Mouse (Mus musculus) thymus, postnatal 25 days (tissue): ENCODE measurements at regions not wholly inside any gene's neighbourhood (a gene's known extent, or its start where the extent isn't known, plus 50 kb on each side); places are given as distances from the start of the nearest gene placed in this dataset.

Experiments used
- DNase-seq: peaks from one replicate; pipeline ENCODE4 v3.0.0; 2022

GRCm38 (mm10) chr11:21478191-21478590, 93.8 kb upstream of the Wdpcp start:
- DNase-seq, result no peak

DNA sequence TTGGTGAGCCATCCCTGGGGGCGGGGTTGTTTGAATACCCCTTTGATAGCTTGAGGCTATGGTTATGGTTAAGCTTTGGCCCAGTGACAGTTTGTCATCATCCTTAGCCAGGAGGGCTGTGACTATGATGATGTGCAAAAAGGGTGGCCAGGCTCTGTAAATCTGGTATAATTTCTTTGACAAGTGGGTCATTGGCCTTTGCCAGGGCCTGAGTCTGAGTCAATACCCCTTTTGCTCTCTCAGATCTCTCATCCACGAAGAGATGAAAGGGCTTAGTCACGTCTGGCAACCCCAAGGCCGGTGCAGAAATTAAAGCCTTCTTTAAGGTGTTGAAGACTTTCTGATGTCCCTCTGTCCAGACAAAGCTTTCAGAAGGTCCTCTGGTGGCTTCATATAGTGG, 99.7 kb upstream of the Ugp2 start:
- no peak for DNase-seq

- DNase-seq, result peak; percentile 27
These were observed 97.5 kb upstream of the Ugp2 start for GRCm38 (mm10) chr11:21468465-21468864.

DNA sequence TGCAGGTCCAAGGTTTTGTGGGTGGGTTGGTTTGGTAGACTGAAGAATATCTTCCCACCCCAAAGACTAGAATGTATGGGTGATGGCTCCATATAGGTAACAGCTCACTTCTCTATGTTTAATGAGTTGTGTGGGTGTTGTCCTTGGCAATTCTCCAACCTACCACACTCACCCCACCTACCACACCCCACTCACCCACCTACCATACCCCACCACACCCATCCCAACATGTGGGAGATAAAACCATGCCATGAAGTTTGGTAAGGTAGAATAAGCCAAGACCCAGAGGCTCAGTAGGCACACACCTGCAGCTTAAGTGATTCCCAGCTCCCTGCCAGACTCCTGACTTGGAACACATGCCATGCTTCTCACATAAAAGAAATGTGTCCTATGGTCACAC, 89.0 kb upstream of the Ugp2 start:
- DNase-seq, result no peak

DNA sequence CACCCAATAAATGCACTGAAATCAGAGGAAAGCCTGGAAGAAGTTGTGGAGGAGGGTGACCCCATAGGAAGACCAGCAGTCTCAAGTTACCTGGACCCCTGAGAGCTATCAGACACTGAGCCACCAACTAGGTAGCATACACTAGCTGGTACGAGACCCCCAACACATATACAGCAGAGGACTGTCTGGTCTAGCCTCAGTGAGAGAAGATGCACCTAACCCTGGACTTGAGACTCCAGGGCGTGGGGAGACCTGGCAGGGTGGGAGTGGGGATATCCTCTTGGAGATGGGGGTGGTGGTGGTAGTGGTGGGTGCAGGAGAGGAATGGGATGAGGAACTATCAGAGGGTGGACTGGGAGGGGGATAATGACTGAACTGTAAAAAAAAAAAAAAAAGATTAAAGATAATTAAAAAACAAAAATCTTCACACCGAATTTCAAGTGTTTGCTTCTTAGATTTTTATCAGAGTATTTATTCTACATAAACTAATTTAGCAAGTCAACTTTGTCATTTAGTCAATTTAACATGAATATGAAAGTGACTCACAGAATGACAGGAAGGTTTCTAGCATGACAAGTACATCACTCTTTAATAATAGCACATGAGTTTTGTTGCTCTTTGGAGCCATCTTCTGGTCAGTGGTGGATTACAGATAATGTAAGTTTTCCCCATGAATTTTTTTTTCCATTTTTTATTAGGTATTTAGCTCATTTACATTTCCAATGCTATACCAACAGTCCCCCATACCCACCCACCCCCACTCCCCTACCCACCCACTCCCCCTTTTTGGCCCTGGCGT, 82.5 kb upstream of the Ugp2 start:
- peak; percentile 19 for DNase-seq

GRCm38 (mm10) chr11:21433726-21434125, 62.7 kb upstream of the Ugp2 start:
- DNase-seq, result no peak

DNA sequence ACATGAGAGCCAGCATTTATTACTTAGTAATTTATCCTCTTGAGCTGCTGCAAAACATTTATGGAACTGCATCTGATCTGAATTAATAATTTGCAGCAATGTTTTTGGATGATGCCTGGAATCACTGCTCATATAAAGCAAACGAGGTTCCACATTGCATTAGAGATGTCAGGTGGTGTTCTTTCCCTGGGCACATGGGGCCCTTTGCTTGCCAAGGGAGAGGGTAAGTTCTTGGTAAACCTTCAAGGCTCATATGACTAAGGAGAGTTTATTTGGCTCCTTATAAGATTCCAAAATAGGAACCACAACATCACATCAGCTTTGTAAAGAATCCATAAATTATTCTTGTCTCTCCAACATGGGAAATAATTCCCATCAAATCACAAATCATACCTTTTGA, 59.0 kb upstream of the Ugp2 start:
- DNase-seq, result no peak

- DNase-seq, result no peak
These were observed 57.7 kb upstream of the Ugp2 start for GRCm38 (mm10) chr11:21428749-21429148.

DNA sequence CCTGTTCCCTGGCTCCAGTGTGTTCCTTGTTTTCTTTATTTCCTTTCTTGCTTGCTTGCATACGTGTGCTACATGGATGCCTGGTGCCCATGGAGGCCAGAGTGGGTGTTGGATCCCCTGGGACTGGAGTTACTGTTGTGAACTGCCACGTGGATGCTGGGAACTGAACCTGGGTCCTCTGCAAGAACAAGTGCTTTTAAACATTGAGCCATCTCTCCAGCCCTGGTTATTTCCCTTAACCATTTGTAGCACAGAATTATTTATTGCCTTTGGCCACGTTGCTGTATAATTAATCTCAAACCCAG, 57.0 kb upstream of the Ugp2 start:
- no peak for DNase-seq

DNA sequence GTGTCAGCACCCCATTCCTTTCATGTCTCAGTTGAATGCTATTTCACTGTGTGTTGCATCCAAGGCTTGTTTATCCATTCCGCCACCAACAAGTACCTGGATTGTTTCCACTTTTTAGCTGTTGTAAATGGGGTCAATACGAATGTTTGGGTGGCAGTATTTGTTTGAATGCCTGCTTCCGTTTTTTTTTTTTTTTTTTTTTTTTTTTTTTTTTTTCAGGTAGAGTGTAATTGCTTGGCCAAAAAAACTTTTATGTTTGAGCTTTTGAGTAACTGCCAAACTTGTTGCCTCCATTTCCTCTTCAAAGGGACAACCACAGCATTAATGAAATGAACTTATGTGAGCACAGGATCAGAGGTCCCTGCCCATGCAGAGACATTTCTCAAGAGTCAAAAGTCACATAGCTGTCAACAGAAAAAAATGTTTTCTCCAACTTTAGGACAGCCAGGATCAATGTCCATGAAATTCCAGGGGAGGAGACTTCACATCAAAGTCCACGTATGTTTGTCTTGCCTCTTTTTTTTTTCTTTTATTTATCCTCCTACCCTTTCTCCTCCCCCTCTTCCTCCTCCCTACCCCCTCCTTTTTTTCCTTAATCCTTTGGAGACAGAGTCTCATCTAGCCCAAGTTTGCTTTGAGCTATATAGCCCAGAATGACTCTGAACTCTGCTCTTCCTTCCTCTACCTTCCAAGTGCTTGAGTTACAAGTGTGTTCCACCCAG, 56.5 kb upstream of the Ugp2 start:
- no peak for DNase-seq

- DNase-seq, result peak; percentile 8
These were observed 54.6 kb upstream of the Ugp2 start for GRCm38 (mm10) chr11:21425480-21426101.

DNA sequence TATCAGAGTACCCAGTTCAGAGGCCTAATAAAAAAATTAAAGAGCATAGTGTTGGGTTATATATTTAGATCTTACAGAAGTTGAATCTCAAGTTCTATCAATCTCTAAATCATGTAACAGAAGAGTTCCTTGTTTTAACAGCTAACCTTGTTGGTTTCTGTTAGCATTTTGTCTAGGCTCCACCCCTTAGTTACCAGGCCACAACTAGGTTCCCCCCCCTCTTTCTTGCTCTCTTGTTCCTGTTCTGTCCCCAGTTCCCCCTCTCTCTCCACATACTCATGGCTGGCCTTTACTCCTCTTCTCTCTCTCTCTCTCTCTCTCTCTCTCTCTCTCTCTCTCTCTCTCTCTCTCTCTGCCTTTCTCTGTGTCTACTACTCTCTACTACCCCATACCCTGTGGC, 53.3 kb upstream of the Ugp2 start:
- DNase-seq, result no peak

DNA sequence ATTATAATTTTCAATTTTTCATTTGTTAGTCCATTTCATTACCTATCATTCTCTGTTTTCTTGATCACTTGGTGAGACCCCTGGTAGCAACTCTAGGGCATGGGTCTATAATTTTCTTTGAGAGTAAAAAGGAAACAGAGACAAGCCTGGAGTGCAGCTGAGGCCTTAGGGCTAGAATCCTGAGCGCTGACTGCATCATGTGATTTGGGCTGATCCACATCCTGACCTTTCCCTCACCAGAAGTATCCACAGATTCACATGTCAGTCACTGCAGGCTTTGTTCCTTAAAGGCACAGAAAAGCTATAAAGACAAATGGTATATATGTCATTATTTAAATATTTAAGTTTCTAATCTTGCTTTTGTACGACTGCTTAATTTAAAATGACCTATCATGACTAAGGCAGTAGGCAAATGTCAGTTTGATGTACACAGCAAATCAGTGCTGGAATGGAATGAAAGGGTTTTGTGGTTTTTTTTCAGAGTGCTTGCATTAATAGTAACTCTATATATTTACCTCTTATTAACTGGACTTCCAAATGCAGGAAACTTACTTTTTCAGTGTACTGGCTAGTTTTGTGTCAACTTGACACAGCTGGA, 51.4 kb upstream of the Ugp2 start:
- no peak for DNase-seq
